Mouse (Mus musculus): ENCODE results near the gene Olfr1510.
"Not testable (repeated sequence)": the region's sequence is repeated elsewhere in the genome, so short reads cannot be mapped to it uniquely, and the experiment has no call there.

GRCm38 (mm10) chr14:52390084-52390848 is 23.9 kb downstream of the Olfr1510 start:
- not testable (repeated sequence) for TF ChIP-seq CTCF (IDR thresholded peaks at IDR 0.05; ENCODE audit: low read depth); EP300 (optimal IDR thresholded peaks at IDR 0.05)
